Mouse (Mus musculus) spleen, postnatal 36 days (tissue): ENCODE measurements at regions not wholly inside any gene's neighbourhood (a gene's known extent, or its start where the extent isn't known, plus 50 kb on each side); places are given as distances from the start of the nearest gene placed in this dataset.
"Not testable (repeated sequence)": the region's sequence is repeated elsewhere in the genome, so short reads cannot be mapped to it uniquely, and the experiment has no call there.

Source experiments
- DNase-seq, 2 experiments: peaks; one replicate each; pipeline ENCODE4 v3.0.0; 2022; ENCODE audit warnings: low spot score in 2 of 2, mixed read lengths in 1 of 2

DNA sequence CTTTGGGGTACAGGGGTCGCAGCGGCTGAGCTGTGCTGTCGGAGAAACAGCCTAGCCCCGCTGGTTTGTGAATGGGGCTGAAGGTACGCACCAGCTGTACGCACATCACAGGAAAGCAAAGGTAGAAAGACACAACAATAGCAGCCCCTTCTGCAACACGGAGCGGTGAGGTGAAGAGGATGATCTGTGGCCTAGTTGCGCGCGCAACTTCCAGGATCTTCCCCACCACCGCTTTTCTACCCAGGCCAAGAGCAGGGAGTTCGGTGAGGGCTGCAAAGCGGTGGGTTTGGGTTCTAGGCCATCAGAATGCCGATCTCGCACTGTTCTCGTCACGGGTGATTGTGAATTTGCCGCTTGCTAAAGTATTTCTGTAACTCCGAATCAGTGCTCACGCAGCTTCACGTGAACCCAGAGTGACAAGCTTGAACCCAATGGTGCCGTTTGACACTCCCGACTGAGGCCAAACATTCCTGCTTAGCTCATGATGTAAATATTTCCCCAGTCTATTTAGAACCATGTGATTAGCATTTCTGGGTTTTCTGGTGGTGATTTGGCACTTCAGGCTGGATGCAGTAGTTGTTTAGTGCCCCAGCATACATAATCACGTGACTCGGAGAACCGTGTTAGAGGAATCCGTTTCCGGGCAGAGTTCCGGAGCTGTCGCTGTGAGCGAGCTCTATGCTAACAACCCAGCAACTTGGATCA is 54.7 kb downstream of the Cryaa start:
- no peak for DNase-seq

DNA sequence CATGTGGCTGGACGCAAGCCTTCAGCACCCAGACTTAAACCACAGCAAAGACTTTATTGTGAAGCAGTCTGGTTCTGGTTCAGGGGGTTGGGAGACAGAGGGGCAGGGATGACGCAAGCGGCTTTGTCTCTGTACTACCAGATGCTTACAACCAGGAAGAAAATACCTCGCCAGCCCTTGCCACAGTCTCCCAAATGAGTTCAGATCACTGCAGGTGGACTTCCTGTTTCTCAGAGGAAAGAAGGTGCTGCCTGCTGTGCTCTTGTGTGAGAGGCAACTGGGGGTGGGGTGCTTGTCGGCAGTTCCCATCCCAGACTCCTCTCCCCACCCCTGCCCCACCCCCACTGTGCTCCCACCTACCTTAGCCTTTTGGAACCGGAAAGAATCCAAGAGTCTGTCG is 56.9 kb downstream of the Cryaa start:
- DNase-seq, result peak; percentile 41 to 53

DNA sequence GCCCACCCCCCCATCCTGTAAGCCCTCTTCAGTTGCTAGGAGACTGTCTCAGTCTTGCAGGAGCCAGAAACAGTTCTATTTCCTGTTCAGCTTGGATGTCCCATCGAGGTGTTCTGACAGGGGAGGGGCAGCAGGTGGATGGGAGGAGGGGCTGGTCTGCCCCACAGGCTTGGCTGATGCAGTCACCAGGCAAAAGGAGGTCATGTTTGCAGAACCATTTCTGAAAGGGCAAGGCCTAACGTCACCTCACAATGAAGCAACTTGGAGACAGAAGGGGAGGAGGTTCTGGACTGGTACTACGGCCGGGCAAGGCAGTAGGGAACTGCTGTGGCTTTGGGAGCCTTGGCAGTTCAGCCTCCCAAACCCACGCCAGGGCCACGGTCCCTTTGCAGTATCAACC is 59.1 kb downstream of the Cryaa start:
- no peak for DNase-seq

DNA sequence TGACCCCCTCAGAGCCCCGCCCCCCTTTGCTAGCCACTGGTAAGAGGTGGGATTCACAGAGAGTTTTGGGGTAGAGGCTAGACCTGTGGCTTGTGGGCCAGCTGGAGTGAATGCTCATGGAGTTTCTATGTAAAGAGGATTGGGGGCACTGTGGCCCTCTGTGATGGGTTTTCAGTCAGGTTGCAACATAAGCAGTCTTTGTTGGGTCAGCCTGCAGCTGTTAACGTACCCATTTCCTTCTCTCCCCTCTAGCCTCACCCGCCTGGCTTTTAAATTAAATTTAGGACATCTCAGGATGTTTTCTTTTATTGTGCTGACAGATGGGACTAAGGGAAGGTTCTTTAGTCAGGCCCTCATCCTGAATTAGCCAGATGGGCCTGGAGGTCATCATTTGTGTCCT is 60.6 kb downstream of the Cryaa start:
- no peak for DNase-seq

DNA sequence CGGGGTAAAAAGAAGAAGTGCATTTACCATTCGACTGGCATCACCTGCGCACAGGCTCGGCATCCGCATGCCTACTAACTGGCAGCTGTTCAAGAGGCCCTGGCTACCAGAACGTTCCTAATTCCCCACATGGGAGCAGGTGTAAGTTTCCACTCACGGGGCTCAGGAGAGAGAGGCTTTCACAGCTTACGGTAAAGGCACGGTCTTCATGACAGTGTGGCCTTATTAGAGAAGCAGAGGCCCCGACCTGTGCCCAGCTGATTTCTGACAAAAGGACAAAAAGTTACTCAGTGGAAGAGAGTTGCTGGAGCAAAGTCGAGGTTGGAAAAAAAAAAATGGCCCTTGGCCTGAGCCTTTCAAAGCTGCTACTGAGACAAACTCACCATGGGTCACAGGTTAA is 62.0 kb downstream of the Cryaa start:
- no peak for DNase-seq

DNA sequence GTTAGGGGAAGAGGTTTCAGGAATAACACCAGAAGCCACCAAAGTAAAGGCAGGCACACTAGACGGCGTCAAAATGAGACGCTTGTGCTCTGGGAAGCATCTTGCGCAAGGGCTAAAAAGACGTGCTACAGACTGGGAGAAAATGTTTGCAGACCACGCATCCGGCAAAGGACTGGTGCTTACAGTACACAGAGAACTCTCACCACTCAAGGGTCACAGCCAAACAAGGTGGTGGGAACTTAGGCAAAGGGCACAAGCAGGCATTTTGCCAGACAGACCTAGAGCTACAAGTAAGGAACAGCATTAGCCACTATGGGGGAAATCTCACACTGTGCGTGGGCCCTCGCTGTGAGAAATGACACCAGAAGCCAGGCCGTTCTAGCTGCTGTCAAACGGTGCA is 62.5 kb downstream of the Cryaa start:
- no peak for DNase-seq

DNA sequence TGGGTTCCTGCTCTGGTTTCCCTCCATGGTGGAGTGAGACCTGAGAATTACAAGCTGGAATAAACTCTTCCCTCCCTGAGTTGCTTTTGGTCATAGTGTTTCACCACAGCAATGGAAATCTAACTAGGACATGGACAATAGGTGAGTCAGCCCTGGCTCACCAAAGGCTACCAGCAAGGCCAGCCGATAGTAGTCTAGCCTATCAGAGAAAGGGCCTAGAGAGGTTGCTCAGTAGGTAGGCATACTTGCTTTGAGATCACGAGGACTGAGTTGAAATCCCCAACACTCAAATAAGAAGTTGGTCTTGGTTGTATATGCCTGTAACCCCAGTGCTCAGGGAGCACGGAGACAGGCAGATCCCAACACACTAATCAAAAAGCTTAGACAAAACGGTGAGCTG is 66.0 kb downstream of the Cryaa start:
- no peak for DNase-seq

DNA sequence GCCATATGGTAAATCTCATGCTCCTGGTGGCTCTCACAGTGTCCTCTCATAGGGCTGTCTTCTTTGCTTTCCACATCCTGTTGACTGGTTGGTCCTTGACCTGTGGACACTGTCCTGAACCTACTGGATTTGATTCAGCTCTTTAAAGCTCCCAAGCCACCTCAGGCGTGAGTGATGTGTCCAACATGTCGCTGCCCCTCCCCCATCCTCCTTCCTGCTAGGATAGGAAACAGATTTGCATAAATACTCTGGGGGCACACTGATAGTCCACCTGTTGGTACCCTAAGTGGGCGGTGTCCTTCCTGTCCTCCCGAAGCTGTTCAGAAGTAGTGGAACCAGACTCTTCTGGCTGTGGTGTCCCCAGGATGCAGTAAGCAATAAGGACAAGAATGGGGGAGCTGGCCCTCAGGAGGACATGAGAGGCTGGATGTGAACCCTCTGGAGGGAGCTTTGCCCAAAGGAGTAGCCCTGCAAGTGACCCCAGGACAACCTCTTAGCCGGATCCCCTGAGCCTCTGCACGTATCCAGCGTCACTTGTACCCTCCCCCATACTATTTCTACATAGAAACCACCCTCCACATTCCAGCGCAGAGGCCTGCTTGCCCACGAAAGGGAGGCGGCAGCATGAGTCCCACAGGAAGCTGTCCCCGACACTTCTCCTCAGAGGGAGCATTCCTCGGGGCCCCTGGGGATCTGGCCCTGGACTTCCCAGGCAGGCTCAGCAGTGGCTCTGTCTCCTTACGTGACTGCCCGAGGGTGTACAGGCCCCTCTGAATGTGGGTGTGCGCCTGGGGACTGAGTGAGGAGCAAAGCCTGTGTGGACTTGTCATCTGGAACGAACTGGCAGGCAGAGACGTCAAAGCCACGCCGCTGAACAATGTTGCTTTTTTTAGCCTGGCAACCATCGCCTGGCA is 68.8 kb downstream of the Cryaa start:
- peak; percentile 83 to 86 for DNase-seq

DNA sequence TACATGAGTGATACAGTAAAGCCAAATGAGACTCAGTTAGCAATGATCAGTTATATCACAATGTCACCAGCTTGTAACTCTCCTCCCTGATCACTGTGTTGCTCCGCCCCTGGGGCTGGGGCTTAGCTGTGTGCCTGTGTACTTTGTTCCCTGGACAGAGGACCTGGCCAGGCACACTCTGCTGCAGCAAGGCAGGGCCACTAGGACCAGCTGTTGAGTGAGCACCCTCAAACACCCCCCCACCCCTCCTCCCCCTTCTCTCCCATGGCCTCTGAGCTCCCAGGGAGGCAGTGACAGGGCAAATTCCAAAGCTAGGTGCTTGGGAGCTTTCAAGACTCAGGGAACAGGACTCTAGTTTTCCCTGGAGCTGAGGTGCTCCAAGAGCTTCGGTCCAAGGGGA is 70.0 kb downstream of the Cryaa start:
- DNase-seq, result no peak

DNA sequence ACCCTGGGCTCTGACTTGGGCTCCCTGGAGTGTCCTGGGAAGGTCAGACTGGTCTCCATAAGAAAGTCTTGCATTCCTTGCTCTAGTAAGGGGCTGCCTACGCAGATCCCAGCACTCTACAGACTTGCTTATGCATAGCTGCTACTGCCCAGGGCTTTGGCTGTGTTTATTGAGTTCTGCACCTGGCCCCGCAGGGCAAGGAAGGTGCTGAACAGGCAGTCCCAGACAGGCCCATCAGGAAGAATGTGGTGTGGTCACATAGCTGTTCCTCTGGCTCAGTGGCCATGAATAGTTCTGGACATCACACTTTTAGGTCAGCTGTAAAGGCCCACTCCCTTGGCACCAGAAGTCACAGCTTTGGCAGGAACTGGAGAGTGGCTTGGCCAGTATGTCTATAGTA is 70.6 kb downstream of the Cryaa start:
- DNase-seq, result no peak

DNA sequence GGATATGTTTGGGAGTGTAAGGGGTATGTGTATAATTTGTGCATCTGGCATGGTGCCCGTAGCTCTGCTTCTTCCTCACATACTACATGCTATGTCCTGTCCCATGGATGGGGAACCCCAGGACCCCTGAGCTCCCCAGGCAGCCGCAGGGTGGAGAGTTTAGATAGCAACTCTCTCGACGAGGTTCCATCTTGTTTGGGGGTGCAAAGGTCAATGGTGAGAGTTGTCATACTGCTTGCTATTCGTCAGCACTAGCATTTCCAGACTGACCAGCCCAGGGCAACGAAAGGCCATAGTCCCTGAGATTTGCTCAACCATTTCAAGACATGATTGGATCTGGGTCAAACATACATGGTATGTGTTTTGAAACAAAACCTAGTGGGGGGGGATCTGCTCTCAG is 71.4 kb downstream of the Cryaa start:
- no peak for DNase-seq

DNA sequence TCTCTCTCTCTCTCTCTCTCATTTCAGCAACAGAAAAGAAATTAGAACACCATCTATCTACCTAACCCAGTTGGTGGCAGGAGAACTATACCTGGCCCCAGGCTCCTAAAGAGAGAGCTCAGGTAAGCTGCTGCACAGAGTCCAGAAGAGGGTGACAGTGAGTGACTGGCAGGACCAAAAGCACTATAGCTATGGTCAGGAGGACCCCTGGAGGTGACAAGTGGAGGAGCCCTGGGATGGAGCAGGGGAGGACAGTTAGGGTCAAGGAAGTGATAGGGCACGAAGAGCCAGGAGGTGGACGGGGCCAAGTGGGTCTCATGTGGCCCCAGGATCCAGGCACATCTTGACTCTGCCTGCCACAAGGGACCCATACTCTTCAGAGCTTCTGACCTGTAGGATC is 73.7 kb downstream of the Cryaa start:
- peak; percentile 76 to 79 for DNase-seq

DNA sequence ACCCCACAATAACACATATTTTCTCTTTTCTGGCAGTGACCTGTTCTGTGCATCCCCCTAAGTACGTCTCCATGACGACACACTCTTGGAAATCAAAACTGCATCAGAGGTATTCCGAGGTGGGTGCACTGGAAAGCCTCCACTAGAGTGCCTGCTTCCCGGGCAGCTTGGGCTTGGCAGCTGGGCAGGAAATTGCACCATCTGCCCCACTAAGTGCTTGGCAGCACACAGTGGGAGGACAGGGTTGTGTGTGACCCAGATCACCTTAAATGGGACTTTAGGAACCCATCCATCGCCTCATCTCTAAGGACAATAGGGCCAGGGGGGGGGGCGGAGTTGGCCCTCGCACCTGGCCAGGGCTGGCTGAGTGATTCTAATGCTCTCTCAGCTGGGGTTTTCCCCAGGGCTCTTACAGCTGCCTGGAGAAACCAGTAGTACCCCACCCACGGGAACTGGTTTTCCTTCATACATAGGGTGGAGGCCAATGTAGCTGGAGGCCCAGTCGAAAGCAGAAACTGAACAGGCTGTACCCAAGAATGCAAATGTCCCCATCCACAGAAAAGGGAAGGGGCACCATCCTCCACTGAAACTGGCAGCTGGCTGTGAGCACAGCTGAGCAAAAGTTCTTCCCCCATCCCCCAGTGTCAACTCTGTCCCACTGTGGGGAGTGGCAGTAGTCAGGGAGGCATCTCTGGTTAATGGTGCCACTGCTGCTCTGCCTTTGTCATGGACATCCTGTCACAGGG is 75.7 kb downstream of the Cryaa start:
- peak; percentile 88 to 94 for DNase-seq

DNA sequence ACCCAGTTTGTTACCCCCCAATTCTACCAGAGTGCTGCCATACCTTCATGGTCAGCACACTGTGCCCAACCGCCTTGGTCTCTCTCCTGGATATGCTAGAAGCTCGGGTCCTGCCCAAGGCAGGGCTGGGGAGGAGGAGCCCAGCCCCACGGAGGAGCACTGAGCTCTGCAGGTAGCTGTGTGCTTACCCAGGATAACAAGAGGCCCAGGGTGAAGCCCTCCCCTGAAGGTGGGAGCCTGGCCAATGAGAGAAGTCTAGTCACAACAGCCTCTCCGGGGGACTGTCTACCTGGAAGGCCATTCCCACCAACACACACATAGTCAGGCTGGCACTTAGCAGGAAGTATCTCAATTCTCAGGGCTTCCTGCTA is 76.2 kb downstream of the Cryaa start:
- no peak for DNase-seq

DNA sequence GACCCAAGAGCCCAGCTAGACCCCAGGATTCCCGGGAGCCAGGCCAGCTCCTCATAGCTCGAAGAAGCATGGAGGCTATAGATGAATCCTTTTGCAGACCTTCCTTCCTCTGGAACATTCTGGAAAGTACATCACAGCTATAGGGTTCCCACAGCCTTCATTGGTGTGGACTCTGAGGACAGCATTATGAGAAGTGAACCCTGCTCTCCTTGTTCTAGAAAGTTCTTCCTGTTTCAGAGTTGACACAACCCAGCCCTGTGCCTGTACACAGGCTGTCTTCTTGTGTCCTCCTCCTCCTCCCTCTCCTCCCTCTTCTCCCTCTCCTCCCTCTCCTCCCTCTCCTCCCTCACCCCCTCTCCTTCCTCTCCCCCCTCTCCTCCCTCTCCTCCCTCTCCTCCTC is 82.9 kb downstream of the Cryaa start:
- peak in 1 of 2 experiments; percentile 38 for DNase-seq

DNA sequence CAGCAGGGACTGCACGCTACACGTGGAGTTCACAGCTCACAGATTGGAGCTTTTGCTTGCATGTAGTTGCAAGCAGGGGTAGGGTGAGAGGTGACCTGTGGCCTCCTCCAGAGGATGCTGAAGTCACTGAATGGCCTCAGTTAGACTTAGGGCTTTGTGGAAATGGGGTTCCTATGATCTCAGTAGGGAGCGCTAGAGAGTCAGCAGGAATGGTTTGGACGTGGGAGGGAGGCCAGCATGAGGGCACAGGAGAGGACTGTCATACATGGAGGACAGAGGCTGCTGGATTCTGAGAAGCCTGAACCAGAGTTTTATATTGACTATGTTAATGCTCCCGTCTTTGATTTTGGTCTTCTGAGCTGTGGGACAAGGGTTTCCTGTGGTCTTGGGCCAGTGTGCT is 85.5 kb downstream of the Cryaa start:
- DNase-seq, result no peak

DNA sequence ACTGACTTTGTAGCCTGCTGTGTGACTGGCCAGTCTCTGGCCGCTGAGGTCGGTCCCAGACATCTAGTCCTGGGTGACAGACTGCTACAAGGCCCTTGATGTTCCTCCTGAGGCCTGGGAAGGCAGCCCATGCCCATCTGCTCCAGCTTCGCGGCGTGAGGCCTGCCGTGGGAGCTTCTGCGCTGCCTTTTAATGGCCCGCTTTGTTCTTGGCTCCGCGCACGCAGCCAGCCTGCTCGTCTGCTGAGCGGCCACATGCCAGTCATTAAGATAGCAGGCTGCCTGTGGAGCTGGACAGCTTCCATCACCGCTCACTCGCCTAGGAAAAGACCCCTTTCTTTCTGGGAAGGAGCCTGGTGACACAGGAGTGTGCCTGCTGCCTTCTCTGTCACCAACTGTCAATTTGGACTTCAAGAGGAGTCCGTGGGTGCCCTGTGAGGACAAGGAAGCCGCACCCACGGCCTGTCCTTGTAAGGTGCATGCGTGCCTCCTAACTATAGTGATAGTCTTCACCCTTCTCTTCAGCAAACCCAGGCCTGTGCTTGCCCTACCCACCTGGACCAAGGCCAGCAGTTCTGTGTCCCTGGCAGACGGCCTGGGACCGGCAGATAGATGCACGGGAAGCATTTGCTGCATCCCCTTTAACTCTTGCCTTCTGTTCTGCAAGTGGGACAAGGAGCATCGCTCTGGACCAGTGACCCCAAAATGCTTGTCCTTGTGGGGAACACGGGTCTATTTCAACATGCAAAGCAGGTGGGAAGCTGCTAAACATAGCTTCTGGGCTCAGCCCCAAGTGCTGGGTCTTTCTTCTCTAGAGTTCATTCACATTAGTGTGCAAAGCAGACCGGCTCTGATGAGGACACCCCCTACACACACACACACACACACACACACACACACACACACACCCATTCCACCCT is 88.6 kb downstream of the Sik1 start:
- no peak for DNase-seq

DNA sequence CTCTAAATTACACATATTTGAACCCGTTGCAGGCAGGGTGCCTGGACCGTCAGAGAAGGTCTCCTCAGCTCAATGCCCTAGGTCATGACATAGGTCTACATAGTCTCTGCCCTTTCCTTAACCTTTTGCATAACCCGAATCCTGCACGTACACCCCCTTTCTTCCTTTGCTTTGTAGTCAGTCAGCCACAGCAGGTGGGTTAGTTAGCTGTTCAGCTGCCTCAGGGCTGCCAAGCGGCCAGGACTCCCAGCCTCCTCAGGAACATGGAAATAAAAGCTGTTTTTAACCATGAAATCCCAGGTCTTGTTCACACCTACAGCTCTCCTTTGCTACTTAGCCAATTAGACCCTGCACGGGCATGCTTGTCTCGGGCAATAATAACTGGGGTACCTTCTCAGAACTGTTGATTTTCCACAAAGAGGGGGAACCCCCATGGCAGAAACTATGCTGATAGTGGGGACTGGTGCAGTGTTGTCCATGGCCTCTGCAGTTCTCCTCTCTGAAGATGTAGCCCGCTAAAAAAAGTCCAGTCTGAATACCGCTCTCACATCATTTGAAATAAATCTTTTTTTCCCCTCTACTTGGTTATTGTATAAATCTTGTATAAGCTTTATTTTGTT is 83.3 kb downstream of the Sik1 start:
- DNase-seq, result no peak

DNA sequence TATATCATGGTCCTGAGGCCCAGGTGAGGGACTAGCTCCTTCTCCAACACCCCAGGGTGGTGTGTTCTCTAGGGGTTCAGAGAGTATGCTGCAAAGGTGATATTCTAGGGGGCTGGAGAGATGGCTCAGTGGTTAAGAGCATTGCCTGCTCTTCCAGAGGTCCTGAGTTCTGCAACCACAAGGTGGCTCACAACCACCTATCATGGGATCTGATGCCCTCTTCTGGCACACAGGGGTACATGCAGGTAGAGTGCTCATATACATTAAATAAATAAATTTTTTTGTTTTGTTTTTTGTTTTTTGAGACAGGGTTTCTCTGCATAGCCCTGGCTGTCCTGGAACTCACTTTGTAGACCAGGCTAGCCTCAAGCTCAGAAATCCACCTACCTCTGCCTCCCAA is 81.7 kb downstream of the Sik1 start:
- DNase-seq, result not testable (repeated sequence)

DNA sequence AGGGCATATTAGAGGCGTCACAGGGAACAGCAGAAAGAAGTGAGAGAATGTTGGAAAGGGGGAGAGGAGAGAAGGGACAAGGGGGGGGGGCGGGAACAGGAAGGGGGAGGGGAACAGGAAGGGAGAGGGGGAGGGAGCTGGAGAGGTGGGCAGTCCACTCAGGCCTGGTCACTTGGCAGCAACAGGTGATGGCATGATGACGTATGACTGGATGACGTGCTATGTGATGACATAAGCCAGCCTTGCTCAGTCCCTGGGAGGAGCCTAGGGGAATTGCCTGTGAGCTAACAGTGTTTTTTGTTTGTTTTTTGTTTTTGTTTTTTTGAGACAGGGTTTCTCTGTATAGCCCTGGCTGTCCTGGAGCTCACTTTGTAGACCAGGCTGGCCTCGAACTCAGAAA is 80.6 kb downstream of the Sik1 start:
- no peak for DNase-seq

DNA sequence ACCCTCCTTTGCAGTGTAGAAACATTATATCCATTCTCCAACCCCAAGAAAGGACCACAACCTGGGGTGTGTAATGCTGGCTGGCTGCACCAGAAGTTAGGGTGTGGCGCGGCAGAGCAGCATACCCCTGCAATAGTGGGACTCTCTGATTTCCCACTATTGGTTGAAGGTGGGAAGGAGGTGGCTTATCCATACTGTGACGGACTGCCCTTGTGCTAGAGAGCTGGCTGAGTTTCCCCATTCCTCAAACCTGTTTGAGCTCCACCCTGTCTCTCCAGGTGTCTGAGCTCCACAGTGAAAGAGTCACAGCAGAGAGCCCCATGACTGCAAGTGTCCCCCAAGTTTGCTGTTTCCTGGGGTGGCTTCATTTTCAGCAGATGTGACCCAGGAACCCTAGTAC is 79.6 kb downstream of the Sik1 start:
- no peak for DNase-seq
